Comparison of ENCODE assay signal across 23 mouse cellular contexts in genomic region chr2:103298711-103299463, GRCm38 (mm10). TPM values are rescaled to one million over a fixed set of nuclear protein-coding genes. Genes with fewer than 3 reads are reported as not detected.
A peak's percentile ranks its signal among the peaks of the same experiment; 100 is the strongest.
DNase-seq lines count a peak whose midpoint lies in the region; ATAC-seq and TF ChIP-seq lines count a peak whose summit lies in the region.
"Had no signal": no experiment of that assay in that cellular context is flagged by ENCODE, and none has a peak within 500 bp of the region (broad histone marks: within the 10 kb centered on the region; RNA-seq: fewer than 3 reads in every experiment).

No protein-coding gene starts in this region.

- H3K4me2 ChIP-seq in intestine, embryonic 15.5 days (replicated peaks) = peak overlapping the region; percentile 46
- peak overlapping the region; percentile 40; the same call in 1 of the 2 replicates for H3K4me2 ChIP-seq in liver, postnatal 0 days (ENCODE audit: low read depth, low read length)
- H3K4me2 ChIP-seq: limb, embryonic 15.5 days had no signal

- TF ChIP-seq EP300 in liver, postnatal 0 days (IDR thresholded peaks at IDR 0.05; ENCODE audit: low read depth) = peak; percentile 64

- no peaks in the 10 kb centered on the region for H3K9me3 ChIP-seq in heart, embryonic 10.5 days
- H3K9me3 ChIP-seq in G1E (replicated peaks) = no peaks in the 10 kb centered on the region
- no peaks in the 10 kb centered on the region for H3K9me3 ChIP-seq in intestine, embryonic 15.5 days
- H3K9me3 ChIP-seq in liver, postnatal 0 days (ENCODE audit: low read length) = no peaks in the 10 kb centered on the region
- H3K9me3 ChIP-seq: limb, embryonic 15.5 days; megakaryocyte, embryonic 14.5 days had no signal

- peak overlapping the region; percentile 18; the same call in 1 of the 2 replicates for H3K4me3 ChIP-seq in heart, embryonic 10.5 days
- peak overlapping the region; percentile 66; the same call in 1 of the 2 replicates for H3K4me3 ChIP-seq in G1E (ENCODE audit: low read depth, low read length)
- no peak overlapping the region for H3K4me3 ChIP-seq in intestine, embryonic 15.5 days (replicated peaks)
- H3K4me3 ChIP-seq in liver, postnatal 0 days (ENCODE audit: low read depth, low read length) = no peak overlapping the region
- H3K4me3 ChIP-seq: limb, embryonic 15.5 days; megakaryocyte, embryonic 14.5 days had no signal

- peak; percentile 91 for ATAC-seq in G1E (ENCODE audit: extremely low read depth, insufficient number of reproducible peaks, low FRiP score, poor library complexity, severe bottlenecking)
- ATAC-seq in intestine, embryonic 15.5 days = peak; percentile 78
- no peak for ATAC-seq in liver, postnatal 0 days
- ATAC-seq: forebrain, embryonic 14.5 days; hindbrain, embryonic 16.5 days; midbrain, embryonic 16.5 days had no signal

- no peak overlapping the region for H3K9ac ChIP-seq in intestine, embryonic 15.5 days
- no peak overlapping the region for H3K9ac ChIP-seq in liver, postnatal 0 days (replicated peaks)
- H3K9ac ChIP-seq: limb, embryonic 15.5 days had no signal

- DNase-seq in heart, embryonic 10.5 days (ENCODE audit: low spot score) = no peak
- no peak for DNase-seq in heart, postnatal 14 days
- peak; percentile 58 for DNase-seq in G1E (ENCODE audit: low spot score)
- DNase-seq in liver, postnatal 0 days = no peak
- DNase-seq in left cerebral cortex, adult 18-20 months (ENCODE audit: low spot score in 2 of 2) = no peak
- DNase-seq in thymus, postnatal 0 days (ENCODE audit: low spot score) = no peak
- DNase-seq in cerebellum, adult 8-10 months = no peak
- DNase-seq: adrenal gland, postnatal 14 days; cerebellum, adult 9-11 months; gastrocnemius, postnatal 36 days; kidney, adult 8-10 months; kidney, postnatal 36 days; lung, postnatal 10 days; thymus, postnatal 36 days had no signal

- intact Hi-C loops in heart, postnatal 14 days (cut with DNase I) = no loop called here

- H3K36me3 ChIP-seq in heart, embryonic 10.5 days = no peaks in the 10 kb centered on the region
- no peaks in the 10 kb centered on the region for H3K36me3 ChIP-seq in G1E (replicated peaks)
- no peaks in the 10 kb centered on the region for H3K36me3 ChIP-seq in intestine, embryonic 15.5 days
- no peaks in the 10 kb centered on the region for H3K36me3 ChIP-seq in liver, postnatal 0 days (replicated peaks; ENCODE audit: insufficient read depth, low read length)
- H3K36me3 ChIP-seq: limb, embryonic 15.5 days had no signal

- H3K27ac ChIP-seq in heart, embryonic 10.5 days = no peak overlapping the region
- peak overlapping the region; percentile 64 for H3K27ac ChIP-seq in intestine, embryonic 15.5 days
- H3K27ac ChIP-seq in liver, postnatal 0 days (ENCODE audit: low read depth) = no peak overlapping the region
- H3K27ac ChIP-seq: limb, embryonic 15.5 days had no signal

- 21% methylated on average over 13 of the region's 13 CpGs for WGBS in heart, embryonic 10.5 days
- WGBS in intestine, embryonic 15.5 days = 52% methylated on average over 13 of the region's 13 CpGs
- WGBS in liver, postnatal 0 days (ENCODE audit: insufficient replicate concordance) = 28% methylated on average over 13 of the region's 13 CpGs

- TF ChIP-seq CTCF in G1E (IDR thresholded peaks at IDR 0.05; ENCODE audit: low read depth, low read length) = no peak
- TF ChIP-seq CTCF in liver, postnatal 0 days (IDR thresholded peaks at IDR 0.05; ENCODE audit: low read depth) = no peak

- 0 out of 2 replicates have a peak, but pooled peaks cover 5% of the 10 kb centered on the region for H3K27me3 ChIP-seq in heart, embryonic 10.5 days (ENCODE audit: insufficient read depth, poor library complexity, severe bottlenecking)
- peaks cover 2% of the 10 kb centered on the region; the same call in 1 of the 2 replicates for H3K27me3 ChIP-seq in G1E (ENCODE audit: insufficient read depth, low read length)
- H3K27me3 ChIP-seq in intestine, embryonic 15.5 days (replicated peaks) = no peaks in the 10 kb centered on the region
- no peaks in the 10 kb centered on the region for H3K27me3 ChIP-seq in liver, postnatal 0 days (ENCODE audit: insufficient read depth, low read length)
- H3K27me3 ChIP-seq: CH12.LX; limb, embryonic 15.5 days had no signal

- H3K4me1 ChIP-seq in heart, embryonic 10.5 days = peaks cover 20% of the 10 kb centered on the region
- peaks cover 86% of the 10 kb centered on the region for H3K4me1 ChIP-seq in G1E (ENCODE audit: insufficient read depth, low read depth, low read length)
- H3K4me1 ChIP-seq in intestine, embryonic 15.5 days (replicated peaks) = peaks cover 20% of the 10 kb centered on the region; the same call in 1 of the 2 replicates
- H3K4me1 ChIP-seq in liver, postnatal 0 days (ENCODE audit: insufficient read depth) = 0 out of 2 replicates have a peak, but pooled peaks cover 4% of the 10 kb centered on the region
- H3K4me1 ChIP-seq: limb, embryonic 15.5 days; megakaryocyte, embryonic 14.5 days had no signal

RNA-seq across cellular contexts. Expression of gene Ehf, which starts 4.2 kb away (rescaled TPM):
- not detected in 2 replicates for polyA plus RNA-seq in heart, embryonic 10.5 days (2016; fragmentation: Nextera tagmentation; extraction: Ambion mirVana)
- under 1 TPM; 0.20 to 0.41 TPM for total RNA-seq in heart, postnatal 14 days (2021)
- total RNA-seq in G1E (2014; fragmentation: Nextera tagmentation) (15.6 and 21.1 TPM in 2 replicates), G1E (2017) (0.64 and 0.98 TPM in 2 replicates)
- polyA plus RNA-seq in G1E (2012) = 0.14 and 0.15 TPM in 2 replicates
- polyA plus RNA-seq in intestine, embryonic 15.5 days (2015; fragmentation: Nextera tagmentation; extraction: Ambion mirVana) = 19.2 and 23.1 TPM in 2 replicates
- 0.15 and 0.26 TPM in 2 replicates for polyA plus RNA-seq in liver, postnatal 0 days (2015; fragmentation: Nextera tagmentation; extraction: Ambion mirVana)
- under 1 TPM in 1 of 2 experiments, not detected in 1; 0.07 TPM for total RNA-seq in left cerebral cortex, adult 18-20 months (2021)
- 1.9 and 2.2 TPM in 2 replicates for polyA plus RNA-seq in thymus, postnatal 0 days (2015; fragmentation: Nextera tagmentation; extraction: Ambion mirVana)
- total RNA-seq: heart, postnatal 25 days; layer of hippocampus, postnatal 10 days had no signal

Comparison
In these comparisons a context has a peak if more than half of its experiments do, and no peak if none do; other contexts are left out.
1. H3K4me3 ChIP-seq: peak in heart, embryonic 10.5 days (single experiment) and G1E (single experiment); none in intestine, embryonic 15.5 days (single experiment) and liver, postnatal 0 days (single experiment).